Mouse (Mus musculus): ENCODE results near the gene Vopp1.

Vopp1 gene

DNA sequence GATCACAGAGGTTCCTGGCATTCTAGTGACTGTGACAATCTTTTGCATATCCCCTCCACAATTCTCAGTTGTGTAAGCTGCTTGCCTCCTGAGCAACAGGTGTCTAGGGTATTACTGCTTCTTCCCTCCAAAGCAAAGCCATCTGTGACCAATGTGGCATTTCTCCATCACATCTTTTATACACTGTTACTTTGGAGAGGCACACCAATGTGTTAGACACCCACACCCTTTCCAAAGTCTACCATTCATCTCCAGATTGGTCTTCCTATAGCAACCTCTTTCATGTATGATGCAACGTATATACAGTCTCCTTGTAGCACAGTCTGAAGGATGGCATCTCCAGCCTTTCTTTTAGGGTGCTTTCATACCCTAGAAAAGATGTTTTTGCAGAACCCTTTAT, 42.3 kb downstream of the Vopp1 start:
- DNase-seq, result no peak

DNA sequence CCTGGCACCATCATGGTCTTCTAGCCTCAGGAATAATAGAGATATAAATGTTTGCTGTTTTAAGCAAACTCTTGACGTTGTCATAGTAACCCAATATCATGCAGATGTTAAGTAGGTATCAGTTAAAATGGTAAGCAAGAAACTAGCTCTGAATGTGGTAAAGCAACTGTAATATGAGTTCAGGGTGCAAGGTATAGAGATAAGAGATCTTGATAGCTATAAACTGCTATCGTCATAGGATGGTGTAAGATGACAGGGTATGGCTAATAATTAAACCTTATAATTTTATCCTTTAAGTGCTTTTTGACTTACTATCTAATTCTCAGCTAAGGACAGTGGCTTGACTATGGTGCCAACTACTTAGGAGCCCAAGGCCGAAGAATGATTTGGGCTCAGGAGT, 44.6 kb downstream of the Vopp1 start:
- DNase-seq, result no peak

DNA sequence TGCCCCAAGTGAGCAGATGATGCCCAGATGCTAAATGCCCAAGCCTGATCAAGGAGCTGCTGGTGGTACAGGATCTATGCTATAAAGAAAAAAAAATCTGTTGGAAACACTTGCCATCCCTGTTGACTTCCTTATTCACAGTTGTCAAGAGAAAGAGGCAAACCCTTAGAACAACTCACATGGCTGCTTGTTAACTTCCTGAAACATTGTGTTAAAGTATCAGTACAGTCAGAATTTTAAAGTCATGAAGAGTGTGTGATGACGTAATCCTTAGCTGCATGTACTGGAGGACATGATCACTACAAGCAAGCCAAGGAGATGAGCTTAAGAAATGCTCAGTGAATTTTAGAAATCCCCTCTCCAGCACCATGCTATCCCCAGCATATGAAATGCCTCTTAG, 51.2 kb downstream of the Vopp1 start:
- no peak for DNase-seq

DNA sequence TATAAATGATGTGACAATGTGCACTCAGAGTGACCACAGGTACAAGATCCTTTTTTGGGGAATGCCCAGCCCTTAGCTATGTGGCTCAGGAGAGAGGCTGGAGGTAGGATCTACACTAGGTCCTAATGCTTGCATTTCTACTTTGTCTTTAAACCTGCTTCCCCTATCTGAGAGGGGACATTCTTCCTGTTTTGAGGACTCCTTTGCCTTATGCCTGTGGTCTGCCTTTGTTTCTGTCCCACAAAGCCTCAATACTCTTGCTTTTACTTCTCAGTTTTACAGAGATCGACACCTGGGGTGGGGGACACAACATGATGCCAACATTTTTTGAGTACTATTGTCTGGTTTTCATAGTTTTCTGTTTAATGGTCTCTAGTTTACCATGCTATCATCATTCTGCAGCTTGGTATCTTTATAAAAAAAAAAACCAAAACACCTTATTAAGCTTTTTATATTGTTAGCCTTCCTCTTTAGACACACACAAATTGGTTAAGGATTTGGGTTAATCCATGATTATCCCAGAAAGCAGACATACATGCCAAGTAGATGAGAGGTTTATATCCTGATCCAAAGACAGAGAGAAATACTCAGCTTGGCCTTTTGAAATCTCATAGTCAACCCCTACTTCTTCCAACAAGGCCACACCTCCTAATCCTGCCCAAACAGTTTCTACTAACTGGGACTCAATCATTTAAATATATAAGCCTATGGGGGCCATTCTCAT, 54.3 kb downstream of the Vopp1 start:
- DNase-seq, result no peak

DNA sequence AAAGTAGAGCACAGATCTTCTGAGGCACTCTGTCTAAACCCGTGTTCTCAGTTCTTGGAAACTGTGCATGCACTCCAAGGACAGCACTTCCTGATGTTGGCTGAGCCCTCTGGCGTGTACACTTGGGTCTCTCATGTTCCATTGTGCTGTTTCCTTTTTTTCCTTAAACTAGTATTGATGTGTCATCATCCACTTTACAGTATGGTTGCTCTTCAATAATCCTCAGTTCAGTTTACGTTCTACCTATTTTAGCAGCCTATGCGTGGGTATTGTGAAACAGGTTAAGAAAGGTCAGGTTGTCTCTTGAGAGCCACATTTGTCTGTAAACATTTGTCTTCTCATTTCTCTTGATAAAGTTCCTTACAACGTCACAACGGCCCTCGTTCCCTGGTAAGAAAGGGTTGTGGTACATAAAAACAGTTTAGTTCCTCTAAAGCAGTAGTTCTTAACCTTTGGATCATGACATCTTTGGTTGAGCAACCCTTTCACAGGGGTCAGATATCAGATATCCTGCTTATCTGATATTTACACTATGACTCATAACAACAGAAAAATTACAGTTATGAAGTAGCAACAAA, 55.9 kb downstream of the Vopp1 start:
- DNase-seq, result no peak

DNA sequence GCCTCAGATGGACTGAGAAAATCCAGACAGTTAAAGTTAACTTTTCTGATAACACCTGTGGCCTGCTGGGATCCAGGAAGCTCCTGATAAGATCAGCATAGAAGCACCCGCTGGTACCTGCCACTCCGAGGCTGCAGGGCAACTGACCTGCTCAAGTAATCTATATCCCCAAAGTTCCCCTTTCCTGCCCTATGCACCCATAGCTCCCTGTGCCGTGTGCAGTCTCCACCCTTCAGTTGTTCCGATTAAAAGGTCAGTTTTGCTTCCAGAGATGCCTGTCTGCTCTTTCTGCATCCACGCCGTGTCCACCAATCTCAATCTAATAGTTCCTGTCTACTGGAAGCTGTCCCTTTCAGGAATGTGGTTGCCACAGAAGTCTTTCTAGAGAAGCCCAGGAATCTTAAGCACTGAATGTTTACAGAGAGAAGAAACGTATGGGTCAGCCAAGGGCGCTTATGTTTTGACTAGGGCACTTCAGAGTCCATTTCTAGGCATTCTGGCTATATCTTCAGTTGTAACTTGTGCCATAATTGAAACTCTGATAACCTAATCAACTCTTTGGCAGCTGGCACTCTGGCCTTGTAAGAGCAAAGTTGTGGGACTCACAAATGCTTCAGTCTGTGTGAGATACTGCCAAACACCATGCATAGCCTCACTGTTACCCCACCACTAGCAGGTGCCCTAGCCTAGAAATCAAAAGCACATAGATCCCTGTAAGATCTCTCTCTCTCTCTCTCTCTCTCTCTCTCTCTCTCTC, 57.7 kb downstream of the Vopp1 start:
- DNase-seq, result no peak

DNA sequence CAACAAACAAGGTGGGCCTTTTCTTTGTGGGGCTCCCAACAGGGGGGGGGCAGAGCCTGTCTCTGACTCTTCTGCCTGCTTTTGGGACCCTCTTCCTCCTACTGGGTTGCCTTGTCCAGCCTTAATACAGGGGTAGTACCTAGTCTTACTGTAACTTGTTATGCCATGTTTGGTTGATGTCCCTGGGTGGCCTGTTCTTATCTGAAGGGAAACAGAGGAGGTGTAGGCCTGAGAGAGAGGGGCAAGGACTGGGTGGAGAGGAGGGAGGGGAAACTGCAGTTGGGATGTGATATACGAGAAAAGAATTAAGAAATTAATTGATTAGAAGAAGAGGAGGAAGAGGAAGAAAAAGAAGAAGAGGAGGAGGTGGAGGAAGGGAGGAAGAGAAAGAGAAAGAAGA, 58.7 kb downstream of the Vopp1 start:
- DNase-seq, result no peak

DNA sequence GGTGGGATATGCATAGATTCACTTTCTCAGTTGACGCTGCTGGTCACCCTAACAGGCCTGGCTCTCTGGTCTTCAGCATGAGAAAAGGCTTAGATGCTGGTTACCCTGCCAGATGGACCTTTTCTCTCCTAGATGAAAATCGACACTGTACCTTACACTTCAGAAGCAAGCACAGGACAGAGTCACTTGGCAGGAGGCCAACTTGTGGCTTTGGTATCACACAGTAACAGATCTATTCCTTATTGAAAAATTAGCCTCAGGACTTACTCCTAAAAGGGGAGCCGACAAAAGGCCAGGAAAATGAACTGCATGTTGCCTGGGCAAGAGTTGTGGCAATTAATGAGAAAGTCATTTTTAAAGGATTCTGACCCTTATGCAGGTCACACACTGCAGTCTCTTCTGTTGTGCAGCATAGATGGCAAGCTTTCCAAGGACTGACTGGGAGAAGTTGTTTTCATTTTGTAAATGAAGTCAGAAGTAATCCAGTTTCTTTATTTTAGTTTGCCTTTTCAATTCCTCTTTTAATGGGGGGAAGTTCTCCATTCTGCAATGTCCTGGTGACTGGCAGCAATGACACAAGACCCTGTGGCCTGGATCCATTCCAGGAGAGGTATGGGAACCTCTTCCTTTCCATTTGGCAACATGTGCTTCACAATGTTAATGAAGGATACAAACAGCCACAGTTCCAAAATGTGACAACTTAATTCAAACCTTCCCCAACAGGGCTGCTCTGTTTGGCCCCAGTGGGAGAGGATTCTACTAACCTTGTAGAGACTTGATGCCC, 59.7 kb downstream of the Vopp1 start:
- peak; percentile 22 for DNase-seq

DNA sequence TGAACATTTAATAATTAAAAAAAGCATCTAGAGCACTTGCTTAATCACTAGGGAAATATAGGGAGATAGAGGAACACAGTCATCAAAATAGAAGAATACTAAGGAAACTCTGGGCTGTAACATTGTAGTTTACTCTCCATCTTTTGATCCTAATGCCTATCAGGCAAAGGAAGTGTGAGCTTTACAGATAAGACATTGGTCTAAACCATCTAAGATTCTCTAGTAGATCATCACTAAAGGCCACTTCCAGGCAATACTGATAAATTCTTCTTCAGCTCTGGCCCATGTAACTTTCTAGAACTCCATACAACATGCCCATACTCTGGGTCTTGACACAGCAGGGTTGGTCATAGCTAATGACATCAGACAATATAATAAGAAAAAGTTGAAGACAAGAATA, 61.9 kb downstream of the Vopp1 start:
- no peak for DNase-seq

DNA sequence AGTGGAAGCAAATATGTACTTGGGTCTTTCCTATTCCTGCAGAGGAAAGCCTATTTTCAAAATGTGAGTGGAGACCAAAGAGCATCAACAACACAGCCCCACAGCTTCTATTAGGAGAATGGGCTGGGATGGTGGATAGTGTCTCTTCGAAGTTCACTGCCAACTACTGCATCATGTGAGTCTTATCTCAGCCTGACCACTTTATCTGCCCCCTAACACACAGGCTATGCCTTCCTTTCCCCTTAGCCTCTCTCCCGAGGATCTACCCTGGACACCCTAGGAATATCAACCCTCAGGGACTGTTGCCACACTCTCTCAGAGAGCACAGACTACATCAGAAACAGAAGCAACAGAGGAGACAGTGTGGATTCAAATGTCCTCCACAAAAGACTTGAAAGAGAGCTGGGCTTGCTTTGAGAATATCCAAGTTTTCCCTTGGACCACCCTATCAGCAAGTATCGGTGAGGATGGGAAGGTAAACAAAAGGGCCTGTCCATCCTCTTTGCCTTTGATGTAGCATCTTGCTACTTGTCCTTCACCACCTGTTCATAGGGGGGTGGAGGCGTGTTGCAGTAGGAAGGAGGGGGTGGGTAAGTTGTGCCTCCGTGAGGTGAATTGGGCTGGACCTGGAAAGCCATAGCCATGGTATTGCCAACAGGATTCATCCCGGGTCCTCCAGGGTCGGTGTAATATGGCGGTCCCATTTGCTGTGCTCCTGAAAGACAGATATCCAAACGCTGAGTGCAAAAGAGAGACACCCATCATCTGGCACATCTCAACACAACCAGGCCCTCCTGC, 70.8 kb downstream of the Vopp1 start:
- DNase-seq, result no peak

DNA sequence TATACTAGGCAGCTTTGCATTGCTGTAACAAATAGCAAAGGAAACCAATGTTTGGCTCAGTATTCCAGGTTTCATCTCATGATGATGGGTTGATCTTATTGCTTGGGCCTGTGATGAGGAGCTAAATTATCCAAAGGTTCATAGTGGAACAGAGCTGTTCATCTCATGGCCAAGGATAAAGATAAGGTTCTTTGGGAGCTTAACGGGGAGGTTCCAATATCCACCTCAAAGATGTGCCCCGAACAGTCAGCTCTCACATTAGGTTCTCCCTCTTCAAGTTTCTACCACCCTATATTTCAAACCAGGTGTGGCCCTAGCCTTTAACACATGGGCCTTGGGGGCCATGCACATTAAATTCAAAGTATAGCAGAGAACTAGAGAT, 79.2 kb downstream of the Vopp1 start:
- DNase-seq, result no peak

DNA sequence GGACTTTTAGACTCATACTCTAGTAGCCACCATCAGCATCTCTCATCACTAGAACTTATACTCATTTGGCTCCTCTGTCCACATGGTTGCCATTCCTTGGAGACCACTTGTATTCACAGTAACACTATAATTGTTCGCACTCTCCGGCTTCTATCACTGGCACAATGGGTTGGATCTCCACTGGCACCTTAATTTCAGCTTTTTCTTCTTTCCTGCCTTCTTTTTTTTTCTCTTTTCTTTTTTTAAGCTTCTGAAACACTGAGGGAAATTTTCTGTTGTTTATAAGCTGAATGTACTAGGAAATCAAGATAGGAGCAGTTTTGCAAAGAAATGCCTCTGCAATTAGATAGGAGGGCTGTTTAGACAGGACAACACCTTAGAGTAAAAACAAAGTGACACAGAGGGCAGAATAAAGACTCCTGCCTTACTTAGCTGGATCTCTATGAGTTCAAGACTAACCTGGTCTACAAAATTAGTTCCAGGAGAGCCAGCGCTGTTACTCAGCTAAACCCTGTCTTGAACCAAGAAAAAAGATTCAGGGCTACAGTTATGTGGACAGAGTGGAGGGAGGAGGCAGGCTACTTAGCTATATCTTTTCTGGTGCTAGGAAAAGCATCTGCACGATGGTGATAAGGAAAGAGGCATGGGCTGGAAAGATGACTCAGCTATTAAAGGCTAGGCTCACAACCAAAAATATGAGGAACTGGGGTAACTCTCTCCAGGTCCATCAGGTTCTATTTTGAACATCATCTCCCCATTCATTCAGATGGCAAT, 79.8 kb downstream of the Vopp1 start:
- DNase-seq, result no peak

DNA sequence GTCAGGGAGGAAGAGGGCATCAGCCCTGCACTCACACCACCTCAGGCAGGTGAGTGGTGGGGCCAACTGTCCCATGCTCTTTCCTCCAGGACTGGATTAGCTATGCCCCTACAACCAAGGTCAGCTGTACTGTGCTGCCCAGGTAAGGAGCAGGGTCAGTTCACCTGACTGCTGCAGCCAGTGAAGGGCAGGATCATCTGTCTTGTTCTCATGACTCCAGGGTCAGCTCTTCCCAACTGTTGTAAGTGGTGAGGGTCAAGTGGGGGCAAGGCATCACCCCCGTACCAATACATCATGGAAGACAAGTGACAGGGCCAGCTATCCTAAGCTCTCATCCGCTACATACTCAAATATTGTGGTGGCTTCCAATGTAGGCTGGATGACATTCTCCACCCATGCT, 80.8 kb downstream of the Vopp1 start:
- no peak for DNase-seq

DNA sequence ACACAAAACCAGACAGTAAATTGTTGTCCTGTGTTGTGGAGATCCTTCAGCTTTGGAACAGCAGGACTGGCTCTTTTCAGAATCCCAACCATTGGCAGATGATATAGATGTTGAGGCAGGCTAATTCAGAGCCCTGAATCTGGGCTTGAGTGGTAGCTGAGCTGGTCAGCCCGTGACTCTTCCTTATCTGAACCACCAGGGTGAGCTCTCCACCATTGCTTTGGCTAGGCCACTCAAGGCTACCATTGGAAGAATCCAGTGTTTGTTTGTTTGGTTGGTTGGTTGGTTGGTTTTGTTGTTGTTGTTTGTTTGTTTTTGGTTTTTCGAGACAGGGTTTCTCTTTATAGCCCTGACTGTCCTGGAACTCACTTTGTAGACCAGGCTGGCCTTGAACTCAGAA, 81.6 kb downstream of the Vopp1 start:
- no peak for DNase-seq

DNA sequence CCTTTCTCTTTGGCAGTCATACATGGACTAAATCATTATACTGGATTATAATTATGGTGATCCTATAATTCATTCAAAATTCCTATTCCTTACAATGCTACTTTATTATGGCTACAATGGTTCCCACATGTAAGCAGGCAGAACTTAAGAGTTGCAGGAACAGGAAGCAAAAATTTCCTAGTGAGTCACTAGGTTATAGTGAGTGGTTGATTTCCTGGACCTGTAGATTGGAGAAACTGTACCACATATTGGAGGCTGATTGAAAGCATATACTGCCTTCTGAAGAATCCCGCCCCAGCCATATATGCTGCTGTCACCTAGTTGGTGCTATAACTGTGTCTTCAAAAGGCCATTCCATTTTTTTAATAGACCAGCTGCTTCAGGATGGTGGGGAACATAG, 82.2 kb downstream of the Vopp1 start:
- no peak for DNase-seq

DNA sequence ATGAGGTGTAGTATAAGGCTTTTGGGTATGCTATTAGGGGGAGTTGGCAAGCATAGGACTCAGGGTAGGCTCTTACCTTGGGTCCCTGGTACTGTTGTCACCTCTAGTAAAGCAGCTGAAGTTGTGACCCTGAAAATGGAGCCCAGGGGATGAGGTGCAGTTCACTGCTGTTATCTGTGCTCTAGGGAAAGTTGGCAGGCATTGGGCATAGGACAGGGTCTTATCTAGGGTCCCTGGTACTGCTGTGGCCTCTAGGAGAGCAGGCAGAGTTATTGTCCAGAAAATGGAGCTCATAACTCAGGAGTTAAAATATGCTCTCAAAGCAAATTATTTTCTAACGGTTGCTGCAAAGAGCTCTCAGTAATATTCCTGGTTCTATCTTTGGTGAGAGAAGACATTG, 103.6 kb downstream of the Vopp1 start:
- DNase-seq, result no peak

DNA sequence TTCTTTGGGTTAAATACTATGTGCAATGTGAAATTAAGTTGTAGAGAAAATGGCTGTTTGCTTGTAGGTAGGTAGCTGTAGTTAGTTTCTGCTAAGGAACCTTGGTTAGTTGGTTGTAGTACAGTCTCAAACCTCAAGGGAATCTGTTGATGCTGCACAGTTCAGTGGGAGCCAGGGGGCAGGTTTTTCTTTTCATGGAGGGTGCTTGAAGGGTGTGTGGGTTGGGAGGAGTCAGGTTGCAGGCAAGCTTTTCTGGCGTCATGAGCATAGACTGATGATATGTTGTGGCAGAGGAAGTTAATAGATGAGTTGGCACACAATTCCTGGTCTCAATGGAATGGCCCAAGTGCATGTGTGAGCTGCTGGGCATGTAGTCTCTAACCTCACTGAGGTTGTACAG, 113.2 kb downstream of the Vopp1 start:
- DNase-seq, result no peak

DNA sequence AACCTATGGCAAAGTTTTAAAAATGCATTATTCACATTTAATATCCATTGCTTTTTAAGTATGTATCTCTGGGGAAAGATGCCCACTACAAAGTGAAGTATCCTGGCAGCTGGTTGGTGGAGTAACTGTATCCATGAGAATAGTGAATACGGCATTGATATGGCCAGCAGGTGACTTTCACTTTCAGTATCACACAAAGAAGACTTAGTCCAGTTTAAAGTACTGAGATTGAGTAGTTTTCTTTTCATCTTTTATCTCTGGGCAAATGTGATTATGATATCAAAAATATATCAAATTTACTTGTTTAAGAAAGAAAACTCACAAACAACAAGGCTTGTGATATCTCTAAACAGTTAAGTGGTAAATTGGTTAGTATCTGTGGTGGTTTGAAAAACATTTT, 118.2 kb downstream of the Vopp1 start:
- no peak for DNase-seq

DNA sequence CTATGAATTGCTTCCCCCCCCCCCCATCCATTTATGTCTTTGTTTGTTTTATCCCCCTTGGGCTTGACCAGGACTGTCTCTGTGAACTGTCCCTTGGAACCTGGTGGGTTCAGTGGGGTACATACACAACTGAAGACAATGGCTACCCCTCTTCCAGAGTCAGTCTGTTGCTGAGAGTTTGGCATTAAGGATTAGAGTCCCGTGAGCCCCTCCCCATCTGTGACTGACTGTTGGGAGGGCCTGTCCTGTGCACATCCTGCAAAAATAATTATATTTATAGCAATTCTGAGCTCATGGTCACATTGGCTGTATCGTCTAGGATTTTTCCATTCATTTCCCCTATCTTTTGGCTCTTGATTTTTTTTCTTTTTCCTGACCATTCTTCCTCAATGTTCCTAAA, 121.3 kb downstream of the Vopp1 start:
- DNase-seq, result peak; percentile 58

DNA sequence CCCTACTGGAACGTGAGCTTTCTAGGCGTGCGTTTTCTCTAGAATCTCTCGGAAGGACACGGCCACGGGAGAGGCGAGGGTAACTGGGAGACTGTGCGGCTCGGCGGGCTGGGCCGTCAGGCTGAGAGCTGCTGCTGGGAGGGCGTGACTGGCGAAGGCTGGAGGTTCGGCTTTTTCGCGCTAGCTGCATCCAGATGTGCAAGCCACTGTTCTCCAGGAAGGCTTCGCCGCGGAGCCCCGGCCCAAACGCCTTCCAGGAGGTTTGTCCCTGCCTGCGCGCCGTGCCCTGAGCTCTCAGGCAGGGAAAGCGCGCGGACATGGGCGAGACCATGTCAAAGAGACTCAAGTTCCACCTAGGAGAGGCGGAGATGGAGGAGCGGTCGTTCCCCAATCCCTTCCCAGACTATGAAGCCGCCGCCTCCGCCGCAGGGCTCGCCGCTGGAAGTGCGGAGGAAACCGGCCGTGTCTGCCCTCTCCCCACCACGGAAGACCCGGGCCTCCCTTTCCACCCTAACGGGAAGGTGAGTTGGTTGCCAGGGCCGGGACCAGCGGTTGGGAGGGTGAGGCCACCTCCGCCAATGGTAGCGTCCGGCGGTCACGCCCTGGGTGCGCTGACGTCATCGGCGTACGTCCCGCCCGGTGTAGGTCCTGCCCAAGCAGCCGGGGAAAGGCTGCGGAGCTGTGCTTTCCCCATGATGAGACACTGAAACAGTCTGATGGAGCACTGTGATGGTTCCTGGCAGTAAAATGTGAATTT, 122.0 kb downstream of the Vopp1 start:
- peak; percentile 98 for DNase-seq

DNA sequence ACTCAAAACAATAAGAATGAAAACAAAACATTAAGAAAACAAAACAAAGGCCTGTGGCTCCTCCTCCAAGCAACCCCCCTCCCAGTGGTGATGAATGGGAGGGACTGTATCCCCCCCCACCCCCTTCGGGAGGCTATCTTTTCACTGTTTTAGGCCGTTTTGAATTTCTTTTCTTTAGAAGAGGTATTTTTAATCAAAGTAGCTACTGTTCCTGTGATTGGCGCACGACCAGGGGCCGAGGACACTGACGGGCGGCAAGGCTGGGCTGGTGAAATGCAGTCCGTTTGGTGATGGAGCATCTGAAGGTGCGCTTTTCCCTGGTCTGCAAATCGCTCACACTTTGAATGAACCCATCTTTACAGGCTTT, 122.6 kb downstream of the Vopp1 start, which contains the start of gene Lancl2:
Gene Lancl2, plus strand, starts transcription at position 165 of the 367 bp plus-strand sequence.
- peak; percentile 75 for DNase-seq

All from cerebellum, adult 9-11 months (tissue).